Mouse (Mus musculus): ENCODE data around the gene Nexn.

DNA sequence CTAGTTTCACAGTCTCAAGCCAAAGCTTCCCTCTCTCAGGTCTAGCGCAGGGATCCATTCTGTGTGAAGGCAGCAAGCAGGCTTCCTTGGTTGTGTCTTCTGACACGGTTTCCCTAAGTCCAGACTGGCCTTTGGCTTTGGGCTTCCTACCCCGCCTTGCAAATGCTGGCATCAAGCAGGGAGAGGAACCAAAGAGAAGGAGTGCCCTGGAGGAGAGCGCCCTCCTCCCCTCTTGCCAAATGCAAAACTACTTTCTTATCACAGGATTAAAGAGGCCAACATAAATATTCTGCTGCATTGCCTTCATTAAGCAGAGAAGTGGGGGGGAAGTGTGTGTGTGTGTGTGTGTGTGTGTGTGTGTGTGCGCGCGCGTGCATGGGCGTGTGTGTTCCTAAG lies 43.1 kb upstream of the Nexn start:
- 0 out of 2 replicates have a peak, but pooled peaks have one; percentile 2 for TF ChIP-seq CTCF (IDR thresholded peaks at IDR 0.05; ENCODE audit: low read depth)
- TF ChIP-seq EP300 (optimal IDR thresholded peaks at IDR 0.05), result no peak

Measured in stomach, postnatal 0 days (tissue).